Mouse (Mus musculus) liver, postnatal 0 days (tissue): ENCODE measurements around the gene Gm10944.

ENCODE experiments used
- CTCF ChIP-seq: sonication (generic); IDR thresholded peaks from 2 replicates; pipeline ENCODE4 v1.5.1; 2016; ENCODE audit warnings: antibody characterized with exemption, low read depth
- EP300 ChIP-seq: IDR thresholded peaks from 2 replicates; pipeline ENCODE4 v1.6.1; 2016; ENCODE audit warnings: antibody characterized with exemption, low read depth, mild to moderate bottlenecking

DNA sequence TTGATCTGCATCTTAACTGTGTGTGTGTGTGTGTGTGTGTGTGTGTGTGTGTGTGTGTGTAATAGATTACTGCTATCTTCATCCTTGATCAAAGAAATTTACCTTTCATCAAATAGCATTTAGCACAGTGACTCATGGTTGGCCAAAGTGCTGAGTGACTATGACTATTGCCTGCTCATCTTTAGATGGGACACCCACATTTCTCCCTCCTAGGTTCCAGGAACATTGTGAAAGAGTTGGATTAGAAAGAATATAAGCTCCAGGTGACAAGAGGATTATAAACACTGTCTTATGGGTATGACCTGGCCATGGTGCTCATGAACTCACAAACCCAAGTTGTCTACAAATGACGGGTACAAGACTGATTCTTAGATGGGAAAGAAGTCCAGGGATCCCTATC is 26.9 kb downstream of the Gm10944 start:
- TF ChIP-seq CTCF (no peak), EP300 (no peak)
